Mouse (Mus musculus) testis, adult 2 months (tissue): Measurements from ENCODE around the gene Cd300e.

Experiments
- CTCF ChIP-seq: fragments of 200-500 bp; IDR thresholded peaks from 2 replicates; pipeline ENCODE4 v1.5.1; 2012; ENCODE audit warnings: low read depth, mild to moderate bottlenecking, inconsistent platforms, low read length, moderate library complexity; ENCODE audit not compliant: control insufficient read depth, insufficient read depth, insufficient replicate concordance
- POLR2A ChIP-seq: fragments of 200-500 bp; IDR thresholded peaks from 2 replicates; pipeline ENCODE4 v1.6.1; 2012; ENCODE audit warnings: low read depth, mild to moderate bottlenecking, inconsistent platforms, low read length, moderate library complexity; ENCODE audit not compliant: control insufficient read depth

DNA sequence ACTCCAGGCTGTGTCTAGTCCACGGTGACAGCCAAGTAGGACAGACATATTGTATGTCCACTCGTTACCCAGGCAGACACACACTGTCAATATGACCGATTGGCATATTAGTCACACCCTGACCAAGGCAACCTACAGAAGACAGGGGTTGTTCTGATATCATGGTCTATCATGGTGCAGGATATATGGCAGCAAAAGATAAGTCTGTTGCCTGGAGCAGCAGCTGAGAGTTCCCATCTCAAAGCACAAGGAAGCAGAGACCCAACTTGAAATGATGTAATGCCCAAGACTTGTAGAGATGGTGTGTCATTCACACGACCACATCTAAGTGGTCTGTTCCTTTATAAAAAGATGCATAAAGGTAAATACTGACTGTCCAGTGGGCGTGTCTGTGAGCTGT lies 16.7 kb upstream of the Cd300e start:
- TF ChIP-seq CTCF (no peak), POLR2A (no peak)
